Mouse (Mus musculus): ENCODE data around the gene Commd6.
A peak's percentile ranks its signal among the peaks of the same experiment; 100 is the strongest.

Gene Commd6

GRCm38 (mm10) chr14:101640153-101640843 is at the start of gene Commd6:
Gene Commd6 (minus strand): TSS chr14:101640686.
- peak; percentile 81 for DNase-seq (ENCODE audit: low read depth)

GRCm38 (mm10) chr14:101688406-101688805 is 47.9 kb upstream of the Commd6 start:
- DNase-seq (ENCODE audit: low read depth) = no peak

- DNase-seq (ENCODE audit: low read depth) = no peak
Measured at GRCm38 (mm10) chr14:101687696-101688095, 47.2 kb upstream of the Commd6 start.

DNA sequence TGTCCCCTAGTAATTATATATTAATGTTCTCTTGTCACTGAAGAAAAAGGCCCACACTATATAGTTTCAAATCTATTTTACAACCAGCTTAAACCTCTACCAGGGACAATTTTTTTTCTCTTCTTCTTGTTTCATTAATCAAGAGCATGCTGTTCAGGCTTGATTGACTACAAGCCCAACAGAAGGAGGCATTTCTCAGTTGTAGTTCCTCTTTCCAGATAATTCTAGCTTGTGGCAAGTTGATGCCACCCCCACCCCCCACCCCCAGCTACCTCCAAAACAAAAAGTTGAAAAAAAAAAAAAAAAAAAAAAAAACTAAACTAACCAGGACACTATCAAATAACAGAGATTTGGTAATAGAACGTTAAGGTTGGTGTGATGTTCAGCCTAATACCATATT is 31.7 kb upstream of the Commd6 start:
- DNase-seq (ENCODE audit: low read depth) = no peak

DNA sequence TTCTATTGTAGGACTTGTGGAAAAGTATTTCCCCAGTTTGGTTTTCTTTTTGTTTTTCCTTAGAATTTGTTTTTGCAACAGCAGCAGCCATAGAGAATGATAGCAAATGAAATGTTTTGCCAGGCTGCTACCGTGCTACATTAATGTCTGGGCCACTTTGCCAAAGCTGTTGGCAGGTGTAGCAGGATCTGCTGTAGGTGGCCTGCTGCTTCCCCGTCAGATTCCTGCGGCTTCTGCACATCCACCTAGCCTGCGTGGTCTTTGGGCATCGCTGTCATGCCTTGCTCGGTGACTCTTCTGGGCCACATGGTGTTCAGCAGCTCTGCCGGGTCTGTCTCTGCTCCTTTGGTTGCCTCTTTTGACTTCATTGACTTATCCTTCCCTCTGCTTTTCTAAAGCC is 28.1 kb upstream of the Commd6 start:
- no peak for DNase-seq (ENCODE audit: low read depth)

- no peak for DNase-seq (ENCODE audit: low read depth)
Measured at GRCm38 (mm10) chr14:101666536-101666935, 26.1 kb upstream of the Commd6 start.

- DNase-seq (ENCODE audit: low read depth) = no peak
Measured at GRCm38 (mm10) chr14:101666056-101666455, 25.6 kb upstream of the Commd6 start.

GRCm38 (mm10) chr14:101664274-101664673 is 23.8 kb upstream of the Commd6 start:
- no peak for DNase-seq (ENCODE audit: low read depth)

- no peak for DNase-seq (ENCODE audit: low read depth)
Measured at GRCm38 (mm10) chr14:101661654-101662412, 21.3 kb upstream of the Commd6 start.

GRCm38 (mm10) chr14:101656307-101656706 is 15.8 kb upstream of the Commd6 start:
- no peak for DNase-seq (ENCODE audit: low read depth)

- no peak for DNase-seq (ENCODE audit: low read depth)
Measured at GRCm38 (mm10) chr14:101654526-101654909, 14.0 kb upstream of the Commd6 start.

DNA sequence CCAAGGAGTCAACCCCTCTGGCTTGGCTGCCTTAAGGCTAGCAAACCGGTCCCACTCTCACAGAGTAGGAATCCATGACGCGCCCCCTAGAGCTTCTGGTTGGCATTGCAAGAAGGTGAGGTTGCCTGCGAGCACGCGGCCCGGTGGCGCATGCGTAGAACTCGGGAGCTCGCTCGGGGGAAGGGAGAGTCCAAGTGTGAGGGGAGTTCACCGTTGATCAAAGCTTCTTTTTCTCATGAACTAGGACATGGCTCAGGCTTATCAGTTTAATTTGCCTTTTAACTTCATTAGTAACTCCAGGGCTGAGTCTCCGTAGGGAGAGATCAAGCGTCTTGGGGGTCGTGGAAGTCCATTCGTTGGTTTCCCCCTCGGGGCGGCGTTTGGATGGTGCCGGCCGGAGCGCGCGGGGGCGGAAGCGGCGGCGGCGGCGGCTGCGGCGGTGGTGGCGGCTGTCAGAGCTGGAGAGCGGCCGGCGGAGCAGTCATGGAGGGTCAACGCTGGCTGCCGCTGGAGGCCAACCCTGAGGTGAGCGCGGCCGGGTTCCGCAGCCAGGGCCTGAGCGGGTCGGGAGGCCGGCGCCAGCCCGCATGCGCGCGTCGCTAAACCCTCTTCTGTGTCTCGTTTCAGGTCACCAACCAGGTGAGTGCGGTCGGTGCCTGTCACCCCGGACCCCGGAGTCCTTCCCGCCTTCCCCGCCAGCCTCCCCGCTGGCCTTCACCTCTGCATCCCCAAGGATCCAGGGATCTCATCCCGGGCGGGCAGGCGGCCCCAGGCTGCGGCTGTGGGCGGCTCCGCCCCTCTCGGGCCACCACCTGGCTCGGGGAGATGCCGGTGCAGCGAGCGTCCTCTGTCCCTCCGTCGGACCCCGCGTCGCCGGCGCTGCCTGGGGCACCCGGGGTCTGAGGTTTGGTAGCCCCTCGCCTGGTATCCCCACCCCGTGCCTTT is 13.4 kb upstream of the Commd6 start, which contains the start of gene Uchl3:
TSS of gene Uchl3 (plus strand) at position 387 of the 945 bp plus-strand sequence.
- DNase-seq (ENCODE audit: low read depth) = peak; percentile 92

GRCm38 (mm10) chr14:101652571-101652970 is 12.1 kb upstream of the Commd6 start:
- no peak for DNase-seq (ENCODE audit: low read depth)

GRCm38 (mm10) chr14:101650551-101650950 is 10.1 kb upstream of the Commd6 start:
- no peak for DNase-seq (ENCODE audit: low read depth)

GRCm38 (mm10) chr14:101644948-101645347 is 4.5 kb upstream of the Commd6 start:
- DNase-seq (ENCODE audit: low read depth) = no peak

DNA sequence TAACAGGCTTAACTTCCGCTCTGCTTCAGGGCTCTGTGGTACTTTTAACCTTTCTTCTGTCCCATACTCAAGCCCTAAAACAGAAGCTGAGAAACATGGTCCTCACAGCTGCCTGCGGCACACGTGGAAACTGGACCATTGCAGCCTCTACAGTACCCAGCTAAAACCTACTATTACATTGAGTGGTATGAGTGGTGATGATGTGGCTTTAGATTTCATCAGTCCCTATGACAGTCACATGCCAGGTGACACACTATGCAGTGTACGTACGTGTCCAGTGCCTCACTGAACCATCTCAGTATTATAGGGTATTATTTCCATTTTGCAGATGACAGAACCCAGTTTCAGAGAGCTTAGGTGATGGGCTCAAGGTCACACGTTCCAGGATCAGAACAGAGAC is 3.1 kb downstream of the Commd6 start:
- no peak for DNase-seq (ENCODE audit: low read depth)

DNA sequence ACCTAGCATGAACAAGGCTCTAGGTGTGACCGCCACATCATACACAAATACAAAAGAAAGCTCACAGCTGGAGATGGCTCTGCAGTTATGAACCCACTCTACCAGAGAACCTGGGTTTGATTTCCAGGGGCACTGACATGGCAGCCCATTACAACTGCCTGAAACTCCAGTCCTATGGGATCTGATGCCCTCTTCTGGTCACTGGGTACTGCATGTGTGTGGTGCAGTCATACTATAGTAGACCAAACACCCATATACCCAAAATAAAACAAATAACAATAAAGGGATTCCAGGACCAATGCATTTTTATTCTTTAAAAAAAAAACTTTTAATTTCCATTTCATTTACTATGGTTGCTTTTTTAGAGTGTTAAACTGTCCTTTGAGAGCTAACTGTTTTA is 4.7 kb downstream of the Commd6 start:
- no peak for DNase-seq (ENCODE audit: low read depth)

DNA sequence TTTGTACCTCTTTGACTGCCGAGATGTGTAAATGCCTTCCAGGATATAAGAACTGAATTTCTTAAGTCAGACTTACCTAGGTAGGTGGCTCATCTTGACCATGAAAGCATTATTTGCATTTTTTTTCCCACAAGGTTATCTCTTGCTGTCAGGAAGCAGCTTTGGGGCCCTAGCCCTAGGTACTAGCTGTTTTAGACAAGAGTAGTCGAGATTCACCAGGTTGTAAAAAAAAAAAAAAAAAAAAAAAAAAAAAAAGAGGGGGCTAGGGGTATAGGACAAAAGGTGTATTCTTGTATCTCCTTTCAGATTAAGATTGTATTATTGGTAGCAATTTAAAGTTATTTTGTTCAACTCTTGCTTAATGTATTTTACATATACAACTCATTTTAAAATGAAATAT is 9.9 kb downstream of the Commd6 start:
- DNase-seq (ENCODE audit: low read depth) = no peak

DNA sequence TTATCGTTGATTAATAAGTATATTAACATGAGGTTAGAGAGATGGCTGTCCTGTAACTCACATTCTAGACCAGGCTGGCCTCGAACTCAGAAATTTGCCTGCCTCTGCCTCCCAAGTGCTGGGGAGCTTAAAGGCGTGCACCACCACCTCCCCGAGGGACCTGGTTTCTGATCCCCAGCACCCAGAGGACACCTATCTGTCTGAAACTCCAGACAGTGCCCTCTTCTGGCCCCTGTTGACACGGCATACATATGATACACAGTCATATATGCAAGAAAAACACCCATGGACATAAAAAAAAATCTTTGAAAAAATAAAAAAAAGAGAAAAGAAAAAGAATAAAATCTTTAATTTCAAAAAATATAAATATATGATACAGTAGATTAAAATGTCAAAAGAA is 22.8 kb downstream of the Commd6 start:
- DNase-seq (ENCODE audit: low read depth) = no peak

DNA sequence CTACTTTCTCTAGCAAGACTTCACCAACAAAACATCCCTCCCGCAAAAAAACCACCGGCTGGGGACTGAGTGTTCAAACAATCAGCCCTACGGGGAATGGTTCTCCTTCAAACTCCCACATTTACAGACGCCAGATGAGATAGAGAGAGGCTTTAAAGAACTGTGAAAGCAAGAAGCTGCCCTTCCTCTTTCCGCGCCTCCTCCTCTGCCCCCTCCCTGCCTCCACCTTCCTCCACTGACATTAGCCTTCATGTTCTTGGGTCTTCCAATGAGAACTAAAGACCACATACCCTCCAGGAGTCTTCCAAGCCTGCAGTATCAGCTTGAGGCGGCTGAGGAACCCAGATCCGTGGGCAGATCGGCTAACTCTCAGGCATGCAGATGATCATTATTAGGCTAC is 24.3 kb downstream of the Commd6 start:
- no peak for DNase-seq (ENCODE audit: low read depth)

- DNase-seq (ENCODE audit: low read depth) = no peak
Measured at GRCm38 (mm10) chr14:101613206-101613605, 27.3 kb downstream of the Commd6 start.

DNA sequence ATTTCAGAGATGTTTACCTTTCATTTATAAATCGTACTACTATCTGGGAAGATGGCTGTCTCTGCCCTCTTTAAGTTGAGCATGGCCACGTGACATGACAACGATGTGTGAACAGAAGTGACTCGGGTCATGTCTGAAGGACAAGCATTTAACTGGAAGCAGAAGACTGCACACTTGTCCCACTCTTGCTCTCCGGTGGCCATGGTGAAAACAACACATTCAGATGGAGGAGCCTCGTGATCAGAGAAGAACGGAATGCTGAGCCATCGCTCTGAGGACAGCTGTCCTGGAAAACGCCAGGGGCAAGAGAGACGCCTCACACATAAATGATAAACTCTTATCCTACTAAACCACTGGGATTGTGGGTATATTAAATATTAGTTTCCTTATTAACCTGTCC is 29.8 kb downstream of the Commd6 start:
- DNase-seq (ENCODE audit: low read depth) = no peak
